Mouse (Mus musculus): ENCODE data around the gene Znrf3. TPM values are rescaled to one million over a fixed set of nuclear protein-coding genes. Genes with fewer than 3 reads are reported as not detected.

Znrf3 gene
- total RNA-seq, 2 experiments from 2014 or later: 22.0 to 25.1 TPM

- DNase-seq (ENCODE audit: extremely low spot score in 1 of 2, low spot score in 2 of 2): no peak
- intact Hi-C loops (cut with DNase I): loop anchor here (10.0 kb wide), 1 partner anchor 150 kb away; the partner anchor contains the start of gene Znrf3
These were observed 149.8 kb downstream of the Znrf3 start for GRCm38 (mm10) chr11:5294805-5295204.

- intact Hi-C loops (cut with DNase I): loop anchor here (2.0 to 10.0 kb wide), 2 partner anchors 154 to 184 kb away; partner anchors contain the start of gene Znrf3
These were observed 154.0 kb downstream of the Znrf3 start for GRCm38 (mm10) chr11:5290691-5291090.

GRCm38 (mm10) chr11:5289826-5290580 is 154.6 kb downstream of the Znrf3 start:
- intact Hi-C loops (cut with DNase I): loop anchor here (2.0 to 10.0 kb wide), 2 partner anchors 155 to 185 kb away; partner anchors contain the start of gene Znrf3
- DNase-seq (ENCODE audit: extremely low spot score in 1 of 2, low spot score in 2 of 2): no peak

More at GRCm38 (mm10) chr11:5290691-5291090, 154.0 kb downstream of the Znrf3 start:
- DNase-seq (ENCODE audit: extremely low spot score in 1 of 2, low spot score in 2 of 2): peak; percentile 53 to 54

- intact Hi-C loops (cut with DNase I): no loop called here
- no peak for DNase-seq (ENCODE audit: extremely low spot score in 1 of 2, low spot score in 2 of 2)
These were observed 160.7 kb downstream of the Znrf3 start for GRCm38 (mm10) chr11:5283987-5284386.

GRCm38 (mm10) chr11:5280932-5281331 is 163.7 kb downstream of the Znrf3 start:
- peak in 1 of 2 experiments; percentile 49 for DNase-seq (ENCODE audit: extremely low spot score in 1 of 2, low spot score in 2 of 2)
- intact Hi-C loops (cut with DNase I): no loop called here

GRCm38 (mm10) chr11:5278463-5278862 is 166.2 kb downstream of the Znrf3 start:
- no peak for DNase-seq (ENCODE audit: extremely low spot score in 1 of 2, low spot score in 2 of 2)
- intact Hi-C loops (cut with DNase I): no loop called here

- intact Hi-C loops (cut with DNase I): no loop called here
- DNase-seq (ENCODE audit: extremely low spot score in 1 of 2, low spot score in 2 of 2): no peak
These were observed 167.2 kb downstream of the Znrf3 start for GRCm38 (mm10) chr11:5277307-5277971.

- intact Hi-C loops (cut with DNase I): no loop called here
- no peak for DNase-seq (ENCODE audit: extremely low spot score in 1 of 2, low spot score in 2 of 2)
These were observed 169.4 kb downstream of the Znrf3 start for GRCm38 (mm10) chr11:5275216-5275615.

- DNase-seq (ENCODE audit: extremely low spot score in 1 of 2, low spot score in 2 of 2): peak in 1 of 2 experiments; percentile 50
- intact Hi-C loops (cut with DNase I): no loop called here
These were observed 172.0 kb downstream of the Znrf3 start for GRCm38 (mm10) chr11:5272536-5273234.

- intact Hi-C loops (cut with DNase I): no loop called here
- DNase-seq (ENCODE audit: extremely low spot score in 1 of 2, low spot score in 2 of 2): no peak
These were observed 172.6 kb downstream of the Znrf3 start for GRCm38 (mm10) chr11:5272066-5272360.

GRCm38 (mm10) chr11:5271274-5272065 is 173.2 kb downstream of the Znrf3 start:
- DNase-seq (ENCODE audit: extremely low spot score in 1 of 2, low spot score in 2 of 2): no peak
- intact Hi-C loops (cut with DNase I): no loop called here

- no peak for DNase-seq (ENCODE audit: extremely low spot score in 1 of 2, low spot score in 2 of 2)
- intact Hi-C loops (cut with DNase I): no loop called here
These were observed 174.7 kb downstream of the Znrf3 start for GRCm38 (mm10) chr11:5269846-5270461.

- intact Hi-C loops (cut with DNase I): no loop called here
- no peak for DNase-seq (ENCODE audit: extremely low spot score in 1 of 2, low spot score in 2 of 2)
These were observed 178.9 kb downstream of the Znrf3 start for GRCm38 (mm10) chr11:5265764-5266163.

GRCm38 (mm10) chr11:5263078-5263730 is 181.4 kb downstream of the Znrf3 start:
- DNase-seq (ENCODE audit: extremely low spot score in 1 of 2, low spot score in 2 of 2): peak in 1 of 2 experiments; percentile 46
- intact Hi-C loops (cut with DNase I): loop anchor here (5.0 kb wide), 1 partner anchor 146 kb away; no protein-coding TSS in a partner anchor

GRCm38 (mm10) chr11:5261508-5262392 is 182.9 kb downstream of the Znrf3 start, which contains the start of gene Kremen1:
Kremen1 (minus strand) TSS chr11:5261558.
- intact Hi-C loops (cut with DNase I): loop anchor here (5.0 kb wide), 1 partner anchor 144 kb away; no protein-coding TSS in a partner anchor
- peak; percentile 84 to 96 for DNase-seq (ENCODE audit: extremely low spot score in 1 of 2, low spot score in 2 of 2)

- DNase-seq (ENCODE audit: extremely low spot score in 1 of 2, low spot score in 2 of 2): peak in 1 of 2 experiments; percentile 66
- intact Hi-C loops (cut with DNase I): loop anchor here (5.0 kb wide), 1 partner anchor 144 kb away; no protein-coding TSS in a partner anchor
These were observed 183.6 kb downstream of the Znrf3 start for GRCm38 (mm10) chr11:5260942-5261459.
